ENCODE assay signal across 29 mouse cellular contexts in the genomic region with DNA sequence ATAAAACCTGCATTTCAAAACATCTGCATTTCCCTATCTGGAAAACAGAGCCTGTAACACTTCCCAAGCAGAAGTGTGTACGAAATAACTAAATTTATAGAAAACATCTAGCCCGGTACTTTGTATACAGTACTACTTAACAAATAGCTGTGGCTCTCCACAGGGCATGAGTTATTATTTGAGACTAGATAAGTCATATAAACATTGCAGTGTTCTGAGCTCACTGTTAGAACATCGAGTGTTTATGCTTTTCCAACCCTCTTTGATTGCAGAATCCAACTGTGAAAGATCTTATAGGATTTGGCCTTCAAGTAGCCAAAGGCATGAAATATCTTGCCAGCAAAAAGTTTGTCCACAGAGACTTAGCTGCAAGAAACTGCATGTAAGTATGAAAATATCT.
DNase-seq lines count a peak whose midpoint lies in the region; ATAC-seq and TF ChIP-seq lines count a peak whose summit lies in the region.
"Had no signal": no experiment of that assay in that cellular context is flagged by ENCODE, and none has a peak within 500 bp of the region (broad histone marks: within the 10 kb centered on the region; RNA-seq: fewer than 3 reads in every experiment).

No protein-coding gene starts in this region.

- no peak overlapping the region for H3K4me2 ChIP-seq in lung, embryonic 15.5 days
- no peak overlapping the region for H3K4me2 ChIP-seq in midbrain, embryonic 12.5 days (replicated peaks)
- no peak overlapping the region for H3K4me2 ChIP-seq in midbrain, embryonic 15.5 days
- H3K4me2 ChIP-seq in stomach, embryonic 16.5 days (ENCODE audit: low read depth, low read length): no peak overlapping the region
- H3K4me2 ChIP-seq: forebrain, embryonic 15.5 days; heart, embryonic 15.5 days had no signal

- TF ChIP-seq CTCF in kidney, adult 2 months (conservative IDR thresholded peaks at IDR 0.05; ENCODE audit: insufficient read depth, insufficient read length, low read depth, low read length): no peak

- peaks cover 21% of the 10 kb centered on the region; the same call in 1 of the 2 replicates for H3K4me1 ChIP-seq in lung, embryonic 15.5 days
- peaks cover 16% of the 10 kb centered on the region for H3K4me1 ChIP-seq in midbrain, embryonic 12.5 days
- H3K4me1 ChIP-seq in midbrain, embryonic 15.5 days: peaks cover 5% of the 10 kb centered on the region; the same call in 1 of the 2 replicates
- peaks cover 14% of the 10 kb centered on the region for H3K4me1 ChIP-seq in stomach, embryonic 16.5 days (ENCODE audit: control insufficient read depth, insufficient read depth, low read length)
- H3K4me1 ChIP-seq in kidney, adult 2 months (ENCODE audit: control insufficient read depth, insufficient read depth, low read length): peaks cover 5% of the 10 kb centered on the region; the same call in 1 of the 2 replicates
- H3K4me1 ChIP-seq: heart, embryonic 15.5 days had no signal

- no peak overlapping the region for H3K4me3 ChIP-seq in lung, embryonic 15.5 days
- H3K4me3 ChIP-seq in midbrain, embryonic 12.5 days: no peak overlapping the region
- H3K4me3 ChIP-seq in midbrain, embryonic 15.5 days: no peak overlapping the region
- no peak overlapping the region for H3K4me3 ChIP-seq in stomach, embryonic 16.5 days (replicated peaks; ENCODE audit: low read length)
- H3K4me3 ChIP-seq in kidney, adult 2 months (ENCODE audit: insufficient read depth, low read depth, low read length): no peak overlapping the region
- H3K4me3 ChIP-seq: embryonic facial prominence, embryonic 10.5 days; embryonic facial prominence, embryonic 13.5 days; erythroblast, embryonic 14.5 days; forebrain, embryonic 12.5 days; forebrain, embryonic 15.5 days; heart, embryonic 12.5 days; heart, embryonic 15.5 days; hindbrain, embryonic 10.5 days; hindbrain, embryonic 13.5 days had no signal

- DNase-seq in lung, adult 18-20 months: no peak
- DNase-seq in adipocyte (ENCODE audit: low spot score): peak; percentile 22
- DNase-seq in kidney, adult 2 months: no peak
- DNase-seq: adrenal gland, adult 2 months; adrenal gland, postnatal 14 days; B cell, adult 2 months; cerebellum, adult 11 months; cerebellum, adult 8-10 months; cerebellum, postnatal 36 days; gastrocnemius, postnatal 25 days; heart, adult 18-20 months; heart, postnatal 10 days; heart, postnatal 36 days had no signal

- 24% methylated on average over 3 of the region's 3 CpGs for WGBS in lung, embryonic 15.5 days
- WGBS in midbrain, embryonic 12.5 days: 53% methylated on average over 3 of the region's 3 CpGs
- 55% methylated on average over 3 of the region's 3 CpGs for WGBS in midbrain, embryonic 15.5 days
- WGBS in stomach, embryonic 16.5 days: 45% methylated on average over 3 of the region's 3 CpGs
- WGBS in kidney, adult 2 months: 81% methylated on average over 3 of the region's 3 CpGs

- no peaks in the 10 kb centered on the region for H3K9me3 ChIP-seq in lung, embryonic 15.5 days
- no peaks in the 10 kb centered on the region for H3K9me3 ChIP-seq in midbrain, embryonic 12.5 days
- no peaks in the 10 kb centered on the region for H3K9me3 ChIP-seq in midbrain, embryonic 15.5 days
- H3K9me3 ChIP-seq in stomach, embryonic 16.5 days (replicated peaks; ENCODE audit: control insufficient read depth, low read length): no peaks in the 10 kb centered on the region
- H3K9me3 ChIP-seq: embryonic facial prominence, embryonic 10.5 days; embryonic facial prominence, embryonic 13.5 days; forebrain, embryonic 12.5 days; forebrain, embryonic 15.5 days; G1E; heart, embryonic 12.5 days; heart, embryonic 15.5 days; hindbrain, embryonic 10.5 days; hindbrain, embryonic 13.5 days had no signal

- 0 out of 2 replicates have a peak overlapping the region, but pooled peaks have one; percentile 30 for H3K27ac ChIP-seq in lung, embryonic 15.5 days
- H3K27ac ChIP-seq in midbrain, embryonic 12.5 days (replicated peaks): 0 out of 2 replicates have a peak overlapping the region, but pooled peaks have one; percentile 25
- H3K27ac ChIP-seq in midbrain, embryonic 15.5 days: no peak overlapping the region
- H3K27ac ChIP-seq in stomach, embryonic 16.5 days (ENCODE audit: low read length): no peak overlapping the region
- H3K27ac ChIP-seq in kidney, adult 2 months (ENCODE audit: insufficient read depth, low read depth, low read length): no peak overlapping the region
- H3K27ac ChIP-seq: embryonic facial prominence, embryonic 10.5 days; forebrain, embryonic 12.5 days; forebrain, embryonic 15.5 days; heart, embryonic 15.5 days; hindbrain, embryonic 10.5 days; hindbrain, embryonic 13.5 days had no signal

- TF ChIP-seq POLR2A in kidney, adult 2 months (IDR thresholded peaks at IDR 0.05; ENCODE audit: low read depth, low read length): no peak

- H3K27me3 ChIP-seq in lung, embryonic 15.5 days: no peaks in the 10 kb centered on the region
- no peaks in the 10 kb centered on the region for H3K27me3 ChIP-seq in midbrain, embryonic 12.5 days
- H3K27me3 ChIP-seq in midbrain, embryonic 15.5 days (replicated peaks): no peaks in the 10 kb centered on the region
- H3K27me3 ChIP-seq in stomach, embryonic 16.5 days (ENCODE audit: control insufficient read depth, insufficient read depth, low read length): no peaks in the 10 kb centered on the region
- no peaks in the 10 kb centered on the region for H3K27me3 ChIP-seq in kidney, adult 2 months (replicated peaks; ENCODE audit: control insufficient read depth, insufficient read depth, low read length)
- H3K27me3 ChIP-seq: CH12.LX; embryonic facial prominence, embryonic 13.5 days; forebrain, embryonic 12.5 days; forebrain, embryonic 15.5 days; heart, embryonic 15.5 days; Patski had no signal

- no peak overlapping the region for H3K9ac ChIP-seq in lung, embryonic 15.5 days
- no peak overlapping the region for H3K9ac ChIP-seq in midbrain, embryonic 12.5 days (replicated peaks)
- H3K9ac ChIP-seq in midbrain, embryonic 15.5 days: no peak overlapping the region
- no peak overlapping the region for H3K9ac ChIP-seq in stomach, embryonic 16.5 days (ENCODE audit: low read length)
- H3K9ac ChIP-seq: embryonic facial prominence, embryonic 13.5 days; forebrain, embryonic 12.5 days; forebrain, embryonic 15.5 days; heart, embryonic 12.5 days; heart, embryonic 15.5 days; hindbrain, embryonic 13.5 days had no signal

- peak; percentile 79; the same call in 1 of the 2 replicates for ATAC-seq in lung, embryonic 15.5 days (ENCODE audit: borderline replicate concordance, extremely low read depth, low FRiP score, low TSS enrichment)
- no peak for ATAC-seq in midbrain, embryonic 12.5 days (ENCODE audit: low FRiP score, low read depth)
- ATAC-seq in midbrain, embryonic 15.5 days (replicated peaks): no peak
- peak; percentile 57; the same call in 1 of the 2 replicates for ATAC-seq in stomach, embryonic 16.5 days (ENCODE audit: insufficient read depth, low FRiP score)
- ATAC-seq: forebrain, embryonic 15.5 days; Patski had no signal

- H3K36me3 ChIP-seq in lung, embryonic 15.5 days: no peaks in the 10 kb centered on the region
- no peaks in the 10 kb centered on the region for H3K36me3 ChIP-seq in midbrain, embryonic 12.5 days
- no peaks in the 10 kb centered on the region for H3K36me3 ChIP-seq in midbrain, embryonic 15.5 days (replicated peaks)
- 0 out of 2 replicates have a peak, but pooled peaks cover 3% of the 10 kb centered on the region for H3K36me3 ChIP-seq in stomach, embryonic 16.5 days (ENCODE audit: control insufficient read depth, insufficient read depth, low read length)
- peaks cover 9% of the 10 kb centered on the region for H3K36me3 ChIP-seq in kidney, adult 2 months (ENCODE audit: control insufficient read depth, insufficient read depth, low read length)
- H3K36me3 ChIP-seq: embryonic facial prominence, embryonic 10.5 days; embryonic facial prominence, embryonic 13.5 days; forebrain, embryonic 12.5 days; forebrain, embryonic 15.5 days; G1E; heart, embryonic 12.5 days; heart, embryonic 15.5 days; hindbrain, embryonic 10.5 days; hindbrain, embryonic 13.5 days had no signal

Comparison
In these comparisons a context has a peak if more than half of its experiments do, and no peak if none do; other contexts are left out.
1. H3K27ac ChIP-seq: peak in lung, embryonic 15.5 days (single experiment) and midbrain, embryonic 12.5 days (single experiment); none in midbrain, embryonic 15.5 days (single experiment), stomach, embryonic 16.5 days (single experiment) and kidney, adult 2 months (single experiment).
2. ATAC-seq: peak in lung, embryonic 15.5 days (single experiment) and stomach, embryonic 16.5 days (single experiment); none in midbrain, embryonic 12.5 days (single experiment) and midbrain, embryonic 15.5 days (single experiment).